Mouse (Mus musculus) Patski (cell line): ENCODE measurements around the gene Dexi. TPM values are rescaled to one million over a fixed set of nuclear protein-coding genes. Genes with fewer than 3 reads are reported as not detected.

Experiments
- ATAC-seq: fragments of 100-300 bp; one replicate; pipeline ENCODE4 v1.8.0; 2021
- CTCF ChIA-PET: fragments of 350-600 bp; sonication (Branson Sonifier 250); formaldehyde crosslinking; loops from one replicate; lab custom pipeline; 2022; ENCODE audit warnings: inconsistent platforms; lab: Charles Lee
- POLR2A ChIA-PET: fragments of 350-600 bp; sonication (Branson Sonifier 250); formaldehyde crosslinking; loops from one replicate; lab custom pipeline; 2022; ENCODE audit warnings: antibody characterized with exemption, inconsistent platforms; lab: Charles Lee
- DNase-seq: peaks from one replicate; pipeline ENCODE4 v3.0.0-alpha.2; 2011; ENCODE audit warnings: low read depth, low spot score
- H3K27me3 ChIP-seq: fragments of 371-371 bp; one replicate; pipeline ENCODE4 v1.5.1; 2021
- CTCF ChIP-seq: fragments of 100-300 bp; IDR thresholded peaks from one replicate; pipeline ENCODE4 v1.5.1; 2021
- in situ Hi-C: fragments of 300-500 bp; cut with MboI; formaldehyde crosslinking; loops from 3 replicates; pipeline ENCODE4 v1.11.1; 2018; ENCODE audit warnings: low pct_unique_long_range_greater_than_20kb, mixed read lengths
- polyA plus RNA-seq: library from polyadenylated mRNA; unstranded; gene quantifications from one replicate; pipeline ENCODE4 v1.2.3, GENCODE M21; 2021

Gene Dexi
- polyA plus RNA-seq, 1 experiment from 2014 or later = 23.5 TPM

- DNase-seq (no peak), ATAC-seq (peak; percentile 1)
- no peak for TF ChIP-seq CTCF
- CTCF ChIA-PET = interaction anchor here (1.0 to 1.2 kb wide), 2 partner anchors 20 to 143 kb away, joined by 4 read pairs; no protein-coding TSS in a partner anchor
- in situ Hi-C loops = no loop called here
- H3K27me3 ChIP-seq = no peaks in the 10 kb centered on the region
- POLR2A ChIA-PET = interaction anchor here (0.8 to 1.0 kb wide), 2 partner anchors 16 to 80 kb away, joined by 3 to 4 read pairs; no protein-coding TSS in a partner anchor
Observed at GRCm38 (mm10) chr16:10542266-10542665, 588 bp downstream of the Dexi start.

- no peak for ATAC-seq
- H3K27me3 ChIP-seq = no peaks in the 10 kb centered on the region
- ChIA-PET POLR2A (interaction anchor here (1.0 kb wide), 1 partner anchor 79 kb away, joined by 4 read pairs; no protein-coding TSS in a partner anchor), CTCF (interaction anchor here (1.0 to 1.2 kb wide), 2 partner anchors 19 to 142 kb away, joined by 4 read pairs; no protein-coding TSS in a partner anchor)
- in situ Hi-C loops = no loop called here
- DNase-seq = no peak
- no peak for TF ChIP-seq CTCF
Observed at GRCm38 (mm10) chr16:10541598-10541930, 1.3 kb downstream of the Dexi start.

- CTCF ChIA-PET = interaction anchor here (0.7 to 1.2 kb wide), 3 partner anchors 14 to 142 kb away, joined by 3 to 4 read pairs (median 3); no protein-coding TSS in a partner anchor
- TF ChIP-seq CTCF = no peak
- ATAC-seq = no peak
- DNase-seq = no peak
- POLR2A ChIA-PET = interaction anchor here (1.0 kb wide), 1 partner anchor 79 kb away, joined by 4 read pairs; no protein-coding TSS in a partner anchor
- no peaks in the 10 kb centered on the region for H3K27me3 ChIP-seq
- in situ Hi-C loops = no loop called here
Observed at GRCm38 (mm10) chr16:10540763-10541597, 1.9 kb downstream of the Dexi start.

GRCm38 (mm10) chr16:10536961-10537360, 5.9 kb downstream of the Dexi start:
- ATAC-seq = no peak
- DNase-seq = no peak
- ChIA-PET CTCF (no interaction called here), POLR2A (interaction anchor here (0.7 to 1.0 kb wide), 3 partner anchors 8 to 10 kb away, joined by 3 to 4 read pairs (median 3); partner anchors contain the start of gene Clec16a)
- no peaks in the 10 kb centered on the region for H3K27me3 ChIP-seq
- in situ Hi-C loops = no loop called here
- no peak for TF ChIP-seq CTCF

GRCm38 (mm10) chr16:10536323-10536722, 6.5 kb downstream of the Dexi start:
- POLR2A ChIA-PET = interaction anchor here (1.0 kb wide), 1 partner anchor 9 kb away, joined by 3 read pairs; the partner anchor contains the start of gene Clec16a
- no peak for TF ChIP-seq CTCF
- no peak for ATAC-seq
- no peaks in the 10 kb centered on the region for H3K27me3 ChIP-seq
- in situ Hi-C loops = no loop called here
- DNase-seq = no peak
- CTCF ChIA-PET = no interaction called here

GRCm38 (mm10) chr16:10534567-10534966, 8.3 kb downstream of the Dexi start:
- in situ Hi-C loops = no loop called here
- ATAC-seq (no peak), DNase-seq (no peak)
- TF ChIP-seq CTCF = no peak
- POLR2A ChIA-PET = no interaction called here
- CTCF ChIA-PET = interaction anchor here (1.4 to 1.5 kb wide), 2 partner anchors 12 to 13 kb away, joined by 4 read pairs; no protein-coding TSS in a partner anchor
- H3K27me3 ChIP-seq = no peaks in the 10 kb centered on the region

- POLR2A ChIA-PET = no interaction called here
- DNase-seq (no peak), ATAC-seq (no peak)
- no peaks in the 10 kb centered on the region for H3K27me3 ChIP-seq
- CTCF ChIA-PET = no interaction called here
- in situ Hi-C loops = no loop called here
- no peak for TF ChIP-seq CTCF
Observed at GRCm38 (mm10) chr16:10533781-10534180, 9.1 kb downstream of the Dexi start.

- DNase-seq = no peak
- no peak for TF ChIP-seq CTCF
- no peak for ATAC-seq
- H3K27me3 ChIP-seq = no peaks in the 10 kb centered on the region
- in situ Hi-C loops = no loop called here
- ChIA-PET POLR2A (no interaction called here), CTCF (no interaction called here)
Observed at GRCm38 (mm10) chr16:10530179-10530578, 12.7 kb downstream of the Dexi start.

- TF ChIP-seq CTCF = no peak
- no peaks in the 10 kb centered on the region for H3K27me3 ChIP-seq
- in situ Hi-C loops = no loop called here
- DNase-seq = no peak
- ChIA-PET CTCF (no interaction called here), POLR2A (interaction anchor here (1.6 kb wide), 1 partner anchor 9 kb away, joined by 4 read pairs; no protein-coding TSS in a partner anchor)
- ATAC-seq = no peak
Observed at GRCm38 (mm10) chr16:10528382-10528781, 14.5 kb downstream of the Dexi start.

GRCm38 (mm10) chr16:10527046-10527644, 15.7 kb downstream of the Dexi start:
- ChIA-PET CTCF (interaction anchor here (1.0 kb wide), 2 partner anchors 14 to 231 kb away, joined by 3 to 4 read pairs; no protein-coding TSS in a partner anchor), POLR2A (interaction anchor here (0.6 to 1.6 kb wide), 3 partner anchors 10 to 314 kb away, joined by 3 to 4 read pairs (median 3); no protein-coding TSS in a partner anchor)
- no peak for TF ChIP-seq CTCF
- DNase-seq = no peak
- H3K27me3 ChIP-seq = no peaks in the 10 kb centered on the region
- in situ Hi-C loops = no loop called here
- ATAC-seq = no peak
